Mouse (Mus musculus): Measurements from ENCODE around the gene Tmem45a2. TPM values are rescaled to one million over a fixed set of nuclear protein-coding genes. Genes with fewer than 3 reads are reported as not detected.

Tmem45a2 gene
- polyA plus RNA-seq (2015; fragmentation: Nextera tagmentation; extraction: Ambion mirVana) = 0.10 TPM in 1 of 2 replicates, not detected in the other

GRCm38 (mm10) chr16:57071132-57071639 lies at the start of gene Tmem45a2:
Gene Tmem45a2, minus strand, starts transcription at chr16:57071372.
- H3K4me3 ChIP-seq (ENCODE audit: low read length) = no peak within 1 kb of the TSS
- no peaks in the 10 kb centered on the region for H3K4me1 ChIP-seq (ENCODE audit: control insufficient read depth, insufficient read depth, low read length)
- H3K4me2 ChIP-seq (ENCODE audit: low read depth, low read length) = no peak within 1 kb of the TSS
- H3K27ac ChIP-seq (ENCODE audit: low read length) = no peak within 1 kb of the TSS
- no peaks in the 10 kb centered on the region for H3K36me3 ChIP-seq (ENCODE audit: control insufficient read depth, insufficient read depth)
- no peak within 1 kb of the TSS for H3K9ac ChIP-seq (ENCODE audit: low read length)
- no peaks in the 10 kb centered on the region for H3K27me3 ChIP-seq (ENCODE audit: control insufficient read depth, insufficient read depth, low read length)
- no peaks in the 10 kb centered on the region for H3K9me3 ChIP-seq (replicated peaks; ENCODE audit: control insufficient read depth, low read length)
- 90% methylated on average over 5 of the region's 5 CpGs for WGBS
- ATAC-seq (replicated peaks; ENCODE audit: extremely low read depth, insufficient read depth, low FRiP score) = no peak

GRCm38 (mm10) chr16:57117562-57117961 lies 46.4 kb upstream of the Tmem45a2 start:
- H3K9ac ChIP-seq (ENCODE audit: low read length) = no peak overlapping the region
- no peaks in the 10 kb centered on the region for H3K9me3 ChIP-seq (replicated peaks; ENCODE audit: control insufficient read depth, low read length)
- H3K27ac ChIP-seq (ENCODE audit: low read length) = no peak overlapping the region
- H3K36me3 ChIP-seq (ENCODE audit: control insufficient read depth, insufficient read depth) = no peaks in the 10 kb centered on the region
- H3K4me1 ChIP-seq (ENCODE audit: control insufficient read depth, insufficient read depth, low read length) = peaks cover under 1% of the 10 kb centered on the region
- H3K27me3 ChIP-seq (ENCODE audit: control insufficient read depth, insufficient read depth, low read length) = no peaks in the 10 kb centered on the region
- 70% methylated on average over 2 of the region's 2 CpGs for WGBS
- H3K4me3 ChIP-seq (ENCODE audit: low read length) = no peak overlapping the region
- no peak for ATAC-seq (replicated peaks; ENCODE audit: extremely low read depth, insufficient read depth, low FRiP score)
- H3K4me2 ChIP-seq (ENCODE audit: low read depth, low read length) = no peak overlapping the region

GRCm38 (mm10) chr16:57116066-57116465 lies 44.9 kb upstream of the Tmem45a2 start:
- H3K4me1 ChIP-seq (ENCODE audit: control insufficient read depth, insufficient read depth, low read length) = no peaks in the 10 kb centered on the region
- ATAC-seq (replicated peaks; ENCODE audit: extremely low read depth, insufficient read depth, low FRiP score) = no peak
- H3K9ac ChIP-seq (ENCODE audit: low read length) = no peak overlapping the region
- H3K27ac ChIP-seq (ENCODE audit: low read length) = no peak overlapping the region
- H3K27me3 ChIP-seq (ENCODE audit: control insufficient read depth, insufficient read depth, low read length) = no peaks in the 10 kb centered on the region
- no peak overlapping the region for H3K4me2 ChIP-seq (ENCODE audit: low read depth, low read length)
- no peak overlapping the region for H3K4me3 ChIP-seq (ENCODE audit: low read length)
- H3K36me3 ChIP-seq (ENCODE audit: control insufficient read depth, insufficient read depth) = no peaks in the 10 kb centered on the region
- no peaks in the 10 kb centered on the region for H3K9me3 ChIP-seq (replicated peaks; ENCODE audit: control insufficient read depth, low read length)

- Histone ChIP-seq H3K4me1 (ENCODE audit: control insufficient read depth, insufficient read depth, low read length) (no peaks in the 10 kb centered on the region), H3K4me2 (ENCODE audit: low read depth, low read length) (no peak overlapping the region), H3K27me3 (ENCODE audit: control insufficient read depth, insufficient read depth, low read length) (no peaks in the 10 kb centered on the region), H3K36me3 (ENCODE audit: control insufficient read depth, insufficient read depth) (no peaks in the 10 kb centered on the region), H3K9ac (ENCODE audit: low read length) (no peak overlapping the region), H3K9me3 (replicated peaks; ENCODE audit: control insufficient read depth, low read length) (no peaks in the 10 kb centered on the region), H3K27ac (ENCODE audit: low read length) (no peak overlapping the region), H3K4me3 (ENCODE audit: low read length) (no peak overlapping the region)
- 66% methylated on average over 5 of the region's 5 CpGs for WGBS
- no peak for ATAC-seq (replicated peaks; ENCODE audit: extremely low read depth, insufficient read depth, low FRiP score)
Observed at GRCm38 (mm10) chr16:57106185-57106960, 35.2 kb upstream of the Tmem45a2 start.

GRCm38 (mm10) chr16:57101174-57101573 lies 30.0 kb upstream of the Tmem45a2 start:
- WGBS = 78% methylated on average over 1 of the region's 1 CpGs
- no peak overlapping the region for H3K4me3 ChIP-seq (ENCODE audit: low read length)
- H3K9ac ChIP-seq (ENCODE audit: low read length) = no peak overlapping the region
- H3K27ac ChIP-seq (ENCODE audit: low read length) = no peak overlapping the region
- H3K4me1 ChIP-seq (ENCODE audit: control insufficient read depth, insufficient read depth, low read length) = no peaks in the 10 kb centered on the region
- H3K27me3 ChIP-seq (ENCODE audit: control insufficient read depth, insufficient read depth, low read length) = no peaks in the 10 kb centered on the region
- H3K9me3 ChIP-seq (replicated peaks; ENCODE audit: control insufficient read depth, low read length) = no peaks in the 10 kb centered on the region
- H3K4me2 ChIP-seq (ENCODE audit: low read depth, low read length) = no peak overlapping the region
- ATAC-seq (replicated peaks; ENCODE audit: extremely low read depth, insufficient read depth, low FRiP score) = no peak
- H3K36me3 ChIP-seq (ENCODE audit: control insufficient read depth, insufficient read depth) = no peaks in the 10 kb centered on the region

- ATAC-seq (replicated peaks; ENCODE audit: extremely low read depth, insufficient read depth, low FRiP score) = no peak
- Histone ChIP-seq H3K27ac (ENCODE audit: low read length) (no peak overlapping the region), H3K4me2 (ENCODE audit: low read depth, low read length) (no peak overlapping the region), H3K9me3 (replicated peaks; ENCODE audit: control insufficient read depth, low read length) (no peaks in the 10 kb centered on the region), H3K27me3 (ENCODE audit: control insufficient read depth, insufficient read depth, low read length) (no peaks in the 10 kb centered on the region), H3K9ac (ENCODE audit: low read length) (no peak overlapping the region), H3K4me3 (ENCODE audit: low read length) (no peak overlapping the region), H3K4me1 (ENCODE audit: control insufficient read depth, insufficient read depth, low read length) (no peaks in the 10 kb centered on the region), H3K36me3 (ENCODE audit: control insufficient read depth, insufficient read depth) (no peaks in the 10 kb centered on the region)
- 66% methylated on average over 5 of the region's 5 CpGs for WGBS
Observed at GRCm38 (mm10) chr16:57099572-57100237, 28.5 kb upstream of the Tmem45a2 start.

GRCm38 (mm10) chr16:57098468-57099144 lies 27.4 kb upstream of the Tmem45a2 start:
- no peak overlapping the region for H3K4me3 ChIP-seq (ENCODE audit: low read length)
- no peak overlapping the region for H3K27ac ChIP-seq (ENCODE audit: low read length)
- no peaks in the 10 kb centered on the region for H3K27me3 ChIP-seq (ENCODE audit: control insufficient read depth, insufficient read depth, low read length)
- H3K9ac ChIP-seq (ENCODE audit: low read length) = no peak overlapping the region
- H3K4me1 ChIP-seq (ENCODE audit: control insufficient read depth, insufficient read depth, low read length) = no peaks in the 10 kb centered on the region
- whole genome bisulfite sequencing = 50% methylated on average over 7 of the region's 7 CpGs
- no peaks in the 10 kb centered on the region for H3K36me3 ChIP-seq (ENCODE audit: control insufficient read depth, insufficient read depth)
- ATAC-seq (replicated peaks; ENCODE audit: extremely low read depth, insufficient read depth, low FRiP score) = no peak
- no peak overlapping the region for H3K4me2 ChIP-seq (ENCODE audit: low read depth, low read length)
- H3K9me3 ChIP-seq (replicated peaks; ENCODE audit: control insufficient read depth, low read length) = no peaks in the 10 kb centered on the region

- Histone ChIP-seq H3K9me3 (replicated peaks; ENCODE audit: control insufficient read depth, low read length) (no peaks in the 10 kb centered on the region), H3K4me3 (ENCODE audit: low read length) (no peak overlapping the region), H3K9ac (ENCODE audit: low read length) (no peak overlapping the region), H3K27ac (ENCODE audit: low read length) (no peak overlapping the region), H3K27me3 (ENCODE audit: control insufficient read depth, insufficient read depth, low read length) (no peaks in the 10 kb centered on the region), H3K4me2 (ENCODE audit: low read depth, low read length) (no peak overlapping the region), H3K4me1 (ENCODE audit: control insufficient read depth, insufficient read depth, low read length) (no peaks in the 10 kb centered on the region), H3K36me3 (ENCODE audit: control insufficient read depth, insufficient read depth) (no peaks in the 10 kb centered on the region)
- WGBS = 54% methylated on average over 6 of the region's 6 CpGs
- no peak for ATAC-seq (replicated peaks; ENCODE audit: extremely low read depth, insufficient read depth, low FRiP score)
Observed at GRCm38 (mm10) chr16:57092911-57093605, 21.9 kb upstream of the Tmem45a2 start.

Data from heart, embryonic 16.5 days (tissue).